Mouse (Mus musculus) thymus, postnatal 36 days (tissue): ENCODE measurements at regions not wholly inside any gene's neighbourhood (a gene's known extent, or its start where the extent isn't known, plus 50 kb on each side); places are given as distances from the start of the nearest gene placed in this dataset.

Source experiments
- DNase-seq, 2 experiments: peaks; one replicate each; pipeline ENCODE4 v3.0.0; 2022; ENCODE audit warnings: mixed read lengths in 2 of 2

- no peak for DNase-seq
Measured at GRCm38 (mm10) chr11:18821384-18821783, 197.4 kb downstream of the Meis1 start.

- DNase-seq: no peak
Measured at GRCm38 (mm10) chr11:18814110-18814509, 204.7 kb downstream of the Meis1 start.

DNA sequence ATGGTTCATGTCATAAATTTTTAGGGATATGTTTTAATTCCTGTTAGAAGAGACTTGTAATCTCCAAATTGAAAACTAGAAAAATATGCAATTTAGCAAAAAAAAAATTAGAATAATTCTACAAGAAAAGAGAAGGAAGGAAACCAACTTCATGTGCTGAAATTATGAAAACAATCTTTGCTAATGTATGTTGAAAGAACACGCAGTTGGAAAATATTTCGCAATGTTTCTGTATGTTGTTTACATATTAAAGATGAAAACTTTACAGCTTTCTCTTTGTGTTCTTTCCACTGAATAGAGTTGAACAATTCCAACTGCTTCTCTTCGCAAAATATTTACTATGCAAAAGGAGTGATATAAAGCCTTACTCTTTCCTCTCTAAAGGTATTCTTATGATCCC lies 251.3 kb downstream of the Meis1 start:
- DNase-seq: no peak

DNA sequence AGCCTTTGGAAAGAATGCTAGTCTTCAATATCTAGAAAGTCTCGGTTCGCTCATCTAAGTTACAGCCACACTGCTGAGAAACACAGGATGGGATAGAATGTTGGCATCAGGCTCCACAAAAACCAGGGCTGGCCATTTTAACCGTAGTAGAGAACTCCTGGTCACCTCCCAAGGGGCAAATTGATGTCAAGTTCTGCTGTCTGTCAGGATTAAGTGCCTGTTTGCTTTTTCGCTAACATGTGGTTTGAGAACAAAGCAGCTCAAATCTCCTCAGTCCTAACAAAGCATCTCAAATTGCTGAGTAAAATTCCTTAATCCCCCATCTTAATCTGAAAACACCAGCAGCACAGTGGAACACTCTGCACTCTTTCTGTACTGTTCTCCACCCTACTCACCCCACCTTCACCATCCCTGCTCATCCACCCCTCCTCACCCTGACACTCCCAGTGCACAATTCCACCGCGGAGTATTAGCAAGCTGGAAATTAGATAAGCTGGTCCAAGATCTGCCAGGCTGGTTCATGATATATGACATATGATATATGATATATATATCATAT lies 252.2 kb downstream of the Meis1 start:
- no peak for DNase-seq

DNA sequence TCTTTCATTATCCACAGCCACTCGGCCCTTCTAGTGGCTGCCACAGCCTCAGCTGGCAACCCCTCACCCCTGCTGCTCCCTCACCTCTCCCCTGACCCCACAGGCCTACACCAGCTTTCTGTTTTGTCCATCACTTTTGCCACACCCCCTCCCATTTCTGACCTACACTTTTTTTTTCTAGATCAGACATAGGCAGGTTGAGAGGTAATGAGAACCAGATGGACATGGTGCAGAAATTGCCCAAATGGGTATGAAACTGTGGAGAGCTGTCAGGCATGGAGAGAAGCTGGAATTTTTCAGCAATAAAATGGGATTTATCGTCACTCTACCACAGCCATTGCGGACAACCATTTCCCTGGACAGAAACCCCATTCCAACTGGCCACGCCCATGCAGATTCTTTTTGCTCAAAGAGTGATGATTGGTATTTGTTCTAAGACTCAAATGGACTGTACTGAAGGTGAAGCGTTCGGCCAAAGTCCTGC lies 260.2 kb downstream of the Meis1 start:
- no peak for DNase-seq

GRCm38 (mm10) chr11:18756576-18756975 lies 262.2 kb downstream of the Meis1 start:
- DNase-seq: no peak

- DNase-seq: no peak
Measured at GRCm38 (mm10) chr11:18754732-18755525, 263.9 kb downstream of the Meis1 start.

GRCm38 (mm10) chr11:18753856-18754255 lies 264.9 kb downstream of the Meis1 start:
- DNase-seq: no peak

- no peak for DNase-seq
Measured at GRCm38 (mm10) chr11:18753246-18753645, 265.5 kb downstream of the Meis1 start.

DNA sequence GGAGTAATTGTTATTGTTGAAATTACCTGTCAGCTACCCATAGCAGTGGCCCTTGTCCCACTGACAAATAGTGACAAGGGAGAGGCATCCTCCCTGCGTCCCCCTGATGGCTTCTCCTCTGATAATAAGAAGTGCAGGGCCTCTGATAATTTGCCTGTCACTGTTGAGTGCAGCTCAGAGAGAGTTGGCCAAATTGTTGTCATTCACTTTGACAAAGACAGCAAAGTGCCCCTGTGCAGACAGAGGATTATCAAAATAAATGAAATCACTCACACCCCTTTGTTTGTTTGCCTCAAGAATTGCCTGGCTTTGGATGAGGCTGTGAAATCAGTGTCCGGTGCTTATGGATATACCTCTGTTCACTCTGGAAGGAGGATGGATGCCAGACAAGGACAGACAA lies 266.3 kb downstream of the Meis1 start:
- DNase-seq: no peak

DNA sequence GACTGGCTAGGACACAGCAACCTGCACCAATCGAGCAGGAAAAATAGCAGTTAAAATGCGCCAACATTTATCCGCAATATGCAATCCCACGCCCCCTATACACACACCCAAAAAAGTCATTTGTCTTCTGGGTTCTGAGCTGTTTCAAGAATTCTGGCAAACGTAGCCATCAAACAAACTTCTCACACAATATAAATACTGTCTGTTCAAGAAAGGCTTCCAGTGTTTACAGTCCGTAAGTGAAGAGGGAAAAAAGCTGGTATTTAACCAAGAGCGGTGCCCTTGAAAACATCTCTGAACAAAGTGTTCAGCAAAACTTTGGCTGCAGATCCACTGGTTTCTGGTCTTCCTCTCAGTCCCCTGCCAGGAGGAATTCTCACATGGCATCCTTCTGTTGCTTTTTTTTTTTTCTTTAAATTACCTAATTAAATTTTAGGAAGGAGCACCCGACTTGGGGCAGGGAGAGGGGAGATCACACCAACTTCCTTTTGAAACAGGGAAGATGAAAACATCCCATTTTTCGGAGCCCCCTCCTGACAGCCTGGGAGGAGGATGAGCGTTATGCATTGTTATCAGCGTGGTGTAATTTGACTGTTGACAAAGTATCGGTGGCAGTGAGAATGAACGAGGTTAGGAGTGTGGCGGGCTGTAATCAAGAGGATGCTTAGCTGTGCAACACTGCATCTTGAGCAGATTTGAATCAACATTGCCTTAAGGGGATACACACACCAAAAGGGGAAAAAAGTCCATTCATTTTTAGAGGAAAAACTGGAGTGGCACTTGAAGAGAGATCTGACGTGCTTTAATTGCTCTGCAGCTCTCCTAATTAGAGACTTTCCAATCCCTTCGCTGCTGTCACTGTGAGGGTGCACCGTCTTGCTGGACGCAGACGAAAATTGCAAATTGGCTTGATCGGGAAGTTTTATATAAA lies 267.6 kb downstream of the Meis1 start:
- no peak for DNase-seq

DNA sequence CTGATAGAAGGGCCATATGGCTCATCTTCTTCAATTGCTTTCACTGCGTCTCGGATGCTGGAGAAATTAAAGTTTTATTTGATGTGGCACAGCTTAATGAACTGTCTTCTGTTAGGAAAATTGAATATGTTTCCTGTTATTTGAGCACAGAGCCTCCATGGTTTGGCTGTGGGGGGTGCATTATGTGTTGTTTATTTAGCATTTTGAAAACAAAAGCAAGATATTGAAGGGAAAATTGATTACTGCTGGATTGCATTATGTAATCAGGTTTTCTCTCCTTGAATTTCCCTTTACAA lies 268.8 kb downstream of the Meis1 start:
- no peak for DNase-seq

GRCm38 (mm10) chr11:18749265-18750079 lies 269.3 kb downstream of the Meis1 start:
- no peak for DNase-seq

- no peak for DNase-seq
Measured at GRCm38 (mm10) chr11:18747871-18748461, 270.8 kb downstream of the Meis1 start.

DNA sequence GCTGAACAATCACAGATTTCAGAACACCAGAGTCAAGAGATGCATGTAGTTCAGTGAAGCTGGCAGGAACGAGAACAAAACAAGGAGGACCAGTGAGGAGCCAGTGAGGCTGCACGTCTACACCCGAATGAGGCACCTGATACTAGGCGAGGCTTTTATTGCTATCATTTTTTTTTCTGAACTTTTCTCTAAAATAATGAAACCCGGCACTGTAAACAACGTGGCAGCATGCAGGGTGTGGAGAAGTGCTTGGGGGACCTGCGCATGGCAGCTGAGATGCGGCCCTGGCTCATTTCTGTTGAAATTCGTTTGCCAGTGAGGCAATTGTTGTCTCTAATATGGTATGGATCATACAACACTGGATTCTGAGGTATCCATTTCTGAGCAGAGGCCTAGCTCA lies 271.4 kb downstream of the Meis1 start:
- no peak for DNase-seq

GRCm38 (mm10) chr11:18746486-18746885 lies 272.3 kb downstream of the Meis1 start:
- no peak for DNase-seq

- no peak for DNase-seq
Measured at GRCm38 (mm10) chr11:18745840-18746239, 272.9 kb downstream of the Meis1 start.

- DNase-seq: no peak
Measured at GRCm38 (mm10) chr11:18734904-18735664, 283.7 kb downstream of the Meis1 start.

- no peak for DNase-seq
Measured at GRCm38 (mm10) chr11:18734075-18734474, 284.7 kb downstream of the Meis1 start.

DNA sequence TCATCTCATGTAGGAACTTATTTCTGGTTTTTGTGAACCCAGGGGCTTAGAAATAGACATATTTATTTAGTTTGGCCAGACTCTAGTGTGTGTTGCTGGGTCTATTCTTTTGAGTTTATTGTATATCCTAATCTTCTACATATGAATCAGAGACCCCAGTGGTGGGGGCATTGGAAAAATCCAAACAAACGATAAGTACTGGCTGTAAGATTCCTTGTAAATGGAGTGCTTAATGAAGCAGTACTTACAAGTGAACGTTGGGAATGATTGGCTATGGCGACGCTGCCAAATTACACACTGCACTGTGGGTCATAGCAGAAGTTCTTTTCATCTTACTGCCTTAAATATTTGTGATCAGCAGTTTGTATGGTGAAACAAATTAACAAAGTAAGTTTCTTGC lies 289.0 kb downstream of the Meis1 start:
- DNase-seq: no peak

DNA sequence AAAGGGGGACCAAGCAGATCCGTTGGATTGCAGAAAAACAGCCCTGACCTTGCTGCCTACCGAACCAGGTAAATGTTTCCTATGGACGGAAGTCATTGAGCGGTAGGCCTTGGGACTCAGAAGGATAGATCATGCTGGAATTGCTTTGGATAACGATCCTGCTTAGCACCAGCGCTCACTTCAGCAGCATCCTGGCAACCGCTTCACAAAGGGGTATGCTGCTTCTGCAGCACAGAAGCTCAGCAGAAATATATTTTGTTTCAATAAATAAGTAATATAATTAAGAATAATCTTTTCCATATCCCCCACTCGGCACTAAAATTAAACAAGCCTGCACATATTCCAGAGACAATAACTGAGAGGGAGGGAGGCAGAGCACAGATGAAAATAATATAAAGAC lies 296.0 kb downstream of the Meis1 start:
- DNase-seq: no peak

GRCm38 (mm10) chr11:18715851-18716126 lies 303.0 kb downstream of the Meis1 start:
- DNase-seq: no peak
